Mouse (Mus musculus) regulatory T cell (primary cell): ENCODE measurements around the gene 2300003K06Rik.
"Not testable (repeated sequence)": the region's sequence is repeated elsewhere in the genome, so short reads cannot be mapped to it uniquely, and the experiment has no call there.

Source experiments
- in situ Hi-C: fragments of 300-600 bp; cut with MboI, MseI; formaldehyde crosslinking; loops from one replicate; pipeline ENCODE4 v1.15.1; 2025; ENCODE audit warnings: high pct_unique_total_duplicates

Gene 2300003K06Rik

GRCm38 (mm10) chr11:99837966-99838365 lies at the start of gene 2300003K06Rik:
Gene 2300003K06Rik, minus strand, starts transcription at chr11:99838066.
- in situ Hi-C loops = no loop called here

DNA sequence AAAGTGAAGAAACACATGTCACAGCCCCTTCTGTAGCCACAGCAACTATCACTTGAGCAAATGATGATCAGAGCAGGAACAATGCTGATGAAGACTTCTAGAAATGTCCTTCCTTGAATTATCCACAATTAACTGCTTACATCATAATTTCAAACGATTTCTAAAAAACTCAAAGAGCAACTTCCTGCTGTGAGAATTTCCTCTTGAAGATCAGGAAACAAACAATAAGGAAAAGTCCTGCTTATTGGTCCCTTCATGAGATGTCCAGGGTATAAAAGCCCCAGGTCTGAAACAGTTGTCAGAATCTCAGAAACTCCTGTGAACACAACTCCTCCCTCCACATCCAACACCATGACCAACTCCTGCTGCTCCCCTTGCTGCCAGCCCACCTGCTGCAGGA lies 41.0 kb upstream of the 2300003K06Rik start, which contains the start of gene Gm11567:
Gene Gm11567 (plus strand): TSS at position 301 of the 400 bp plus-strand sequence.
- in situ Hi-C loops = not testable (repeated sequence)

DNA sequence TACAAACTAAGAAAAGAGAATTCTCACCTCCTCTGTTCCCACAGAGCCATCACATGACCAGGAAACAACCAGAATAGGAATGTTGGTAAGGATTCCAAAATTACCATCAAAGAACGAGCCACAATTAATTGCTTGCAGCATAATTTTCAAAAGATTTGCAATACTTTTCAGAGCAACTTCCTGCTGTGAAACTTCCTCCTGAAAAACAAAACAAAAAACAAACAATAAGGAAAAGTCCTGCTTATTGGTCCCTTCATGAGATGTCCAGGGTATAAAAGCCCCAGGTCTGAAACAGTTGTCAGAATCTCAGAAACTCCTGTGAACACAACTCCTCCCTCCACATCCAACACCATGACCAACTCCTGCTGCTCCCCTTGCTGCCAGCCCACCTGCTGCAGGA lies 35.2 kb upstream of the 2300003K06Rik start, which contains the start of gene Krtap9-1:
Gene Krtap9-1 (plus strand): TSS at position 301 of the 400 bp plus-strand sequence.
- in situ Hi-C loops = not testable (repeated sequence)

GRCm38 (mm10) chr11:99864176-99864575 lies 26.3 kb upstream of the 2300003K06Rik start, which contains the start of gene Gm11559:
Gene Gm11559, plus strand, starts transcription at chr11:99864476.
- in situ Hi-C loops = not testable (repeated sequence)

DNA sequence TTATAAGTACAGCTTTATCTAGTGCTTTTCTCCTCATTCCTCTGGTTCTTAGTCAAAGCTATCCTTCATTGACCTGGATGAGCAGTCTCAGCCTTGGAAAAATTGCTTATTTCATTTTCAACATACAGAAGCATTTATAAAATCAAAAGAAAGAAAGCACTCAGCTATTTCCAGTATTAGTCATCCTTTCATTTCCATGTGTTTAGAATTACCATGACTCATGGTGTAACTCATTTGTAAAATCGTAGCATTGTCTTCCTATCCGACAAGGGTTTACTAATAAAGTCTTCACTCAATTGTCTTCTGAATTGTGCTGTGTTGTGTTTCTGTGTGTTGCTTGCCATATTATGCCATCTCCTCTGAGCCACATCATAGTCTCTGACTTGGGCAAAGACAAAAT lies 20.9 kb upstream of the 2300003K06Rik start:
- in situ Hi-C loops = no loop called here

DNA sequence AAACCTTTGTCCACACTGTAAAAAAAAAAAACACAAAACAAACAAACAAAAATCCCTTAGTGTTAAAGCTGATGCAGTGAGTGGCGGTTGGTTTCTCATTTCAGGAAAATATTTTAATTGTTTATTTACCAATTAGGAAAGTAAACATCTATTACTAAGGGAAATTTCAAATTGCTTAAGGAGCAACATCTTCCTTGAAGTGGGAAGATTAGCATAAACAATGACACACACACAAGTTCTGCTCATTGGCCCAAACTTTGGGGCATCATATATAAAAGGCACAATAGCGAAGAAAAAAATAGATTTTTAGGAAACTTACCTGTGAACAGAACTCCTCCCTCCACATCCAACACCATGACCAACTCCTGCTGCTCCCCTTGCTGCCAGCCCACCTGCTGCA lies 19.8 kb upstream of the 2300003K06Rik start, which contains the start of gene Gm11568:
Gene Gm11568 (plus strand): TSS at position 301 of the 400 bp plus-strand sequence.
- in situ Hi-C loops = no loop called here

DNA sequence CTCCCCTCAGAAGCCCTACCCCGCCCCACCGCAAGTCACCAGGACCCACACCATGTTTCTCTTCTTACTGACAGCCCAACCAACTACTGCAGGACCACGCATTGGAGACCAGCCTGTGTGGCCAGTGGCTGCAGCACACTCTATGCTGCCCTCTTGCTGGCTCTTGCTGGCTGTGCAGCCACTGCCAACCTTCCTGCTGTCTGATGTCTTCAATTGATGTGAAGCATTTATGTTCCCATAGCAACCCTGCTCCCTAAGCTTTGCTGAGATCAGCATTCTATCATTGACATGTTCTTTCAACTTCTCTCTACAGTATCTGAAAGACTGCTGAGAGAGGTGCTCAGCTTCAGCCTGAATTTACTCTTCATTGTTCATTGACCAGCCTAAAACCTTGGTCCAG lies 16.3 kb upstream of the 2300003K06Rik start:
- in situ Hi-C loops = no loop called here

DNA sequence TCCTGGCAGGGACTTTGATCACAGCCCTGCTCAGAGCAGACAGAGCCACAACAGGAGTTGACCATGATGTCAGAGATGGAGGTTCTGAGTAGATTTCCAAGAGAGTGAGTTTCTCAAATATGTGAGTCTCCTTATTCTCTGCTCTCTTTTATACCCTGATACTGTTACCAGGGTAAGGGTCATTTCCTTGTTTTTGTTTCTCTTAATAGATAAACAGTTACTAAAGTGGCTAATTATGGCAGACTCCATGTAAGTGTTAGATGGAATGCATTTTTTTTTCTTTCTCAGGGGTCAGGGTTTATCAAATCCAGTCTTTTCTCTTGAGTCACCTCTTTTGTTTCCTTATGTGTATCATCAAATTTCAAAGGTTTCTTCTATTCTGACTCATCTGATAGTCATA lies 13.6 kb upstream of the 2300003K06Rik start, which contains the start of gene Krtap4-16:
Gene Krtap4-16 (minus strand): TSS at position 101 of the 400 bp plus-strand sequence.
- in situ Hi-C loops = no loop called here

- in situ Hi-C loops = no loop called here
Observed at GRCm38 (mm10) chr11:99846746-99847145, 8.9 kb upstream of the 2300003K06Rik start.

DNA sequence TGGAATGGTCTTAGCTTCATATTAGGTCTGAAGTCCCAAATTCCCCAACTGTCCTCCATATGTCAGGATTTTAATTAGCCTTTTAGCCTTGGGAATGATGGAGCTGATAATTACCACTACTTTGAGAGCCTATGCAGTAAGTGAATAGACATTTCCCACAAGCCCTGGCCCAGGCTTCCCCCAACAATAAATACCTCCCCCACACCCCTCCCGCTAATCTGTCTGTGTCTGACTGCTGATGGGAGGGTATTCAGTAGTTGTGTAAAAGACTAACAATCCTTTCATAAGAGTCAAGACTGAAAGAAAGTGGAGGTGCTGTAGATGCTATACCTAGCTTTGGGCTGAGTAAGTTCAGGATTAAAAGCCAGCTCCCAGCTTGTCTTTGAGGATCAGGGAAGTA lies 4.3 kb upstream of the 2300003K06Rik start:
- in situ Hi-C loops = no loop called here

- in situ Hi-C loops = not testable (repeated sequence)
Observed at GRCm38 (mm10) chr11:99815566-99815965, 22.3 kb downstream of the 2300003K06Rik start, which contains the start of gene Gm11564. Gene Gm11564, minus strand, starts transcription at chr11:99815666.

DNA sequence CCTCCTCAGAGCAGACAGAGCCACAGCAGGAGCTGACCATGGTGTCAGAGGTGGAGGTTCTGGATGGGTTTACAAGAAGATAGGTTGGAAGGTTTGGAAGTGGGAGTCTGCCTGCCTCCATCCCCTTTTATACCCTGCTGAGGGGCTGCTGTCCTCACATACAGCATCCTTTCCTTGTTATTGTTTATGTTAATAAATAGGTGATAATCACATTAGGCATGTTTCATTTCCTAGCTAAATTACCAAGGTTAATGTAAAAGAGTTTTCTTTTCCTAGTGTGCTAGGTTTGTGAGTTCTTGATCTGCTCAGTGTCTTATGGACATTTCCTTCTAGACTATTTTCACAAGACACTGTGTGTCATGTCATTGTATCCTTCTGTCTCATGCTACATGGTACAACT lies 28.1 kb downstream of the 2300003K06Rik start, which contains the start of gene Krtap4-13:
Gene Krtap4-13 (minus strand): TSS at position 101 of the 400 bp plus-strand sequence.
- in situ Hi-C loops = not testable (repeated sequence)

DNA sequence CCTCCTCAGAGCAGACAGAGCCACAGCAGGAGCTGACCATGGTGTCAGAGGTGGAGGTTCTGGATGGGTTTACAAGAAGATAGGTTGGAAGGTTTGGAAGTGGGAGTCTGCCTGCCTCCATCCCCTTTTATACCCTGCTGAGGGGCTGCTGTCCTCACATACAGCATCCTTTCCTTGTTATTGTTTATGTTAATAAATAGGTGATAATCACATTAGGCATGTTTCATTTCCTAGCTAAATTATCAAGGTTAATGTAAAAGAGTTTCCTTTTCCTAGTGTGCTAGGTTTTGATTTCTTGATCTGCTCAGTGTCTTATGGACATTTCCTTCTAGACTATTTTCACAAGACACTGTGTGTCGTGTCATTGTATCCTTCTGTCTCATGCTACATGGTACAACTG lies 33.5 kb downstream of the 2300003K06Rik start, which contains the start of gene Gm11554:
Gene Gm11554 (minus strand): TSS at position 101 of the 400 bp plus-strand sequence.
- in situ Hi-C loops = not testable (repeated sequence)

GRCm38 (mm10) chr11:99798832-99799231 lies 39.0 kb downstream of the 2300003K06Rik start, which contains the start of gene Gm11569:
Gene Gm11569, minus strand, starts transcription at chr11:99798932.
- in situ Hi-C loops = not testable (repeated sequence)

DNA sequence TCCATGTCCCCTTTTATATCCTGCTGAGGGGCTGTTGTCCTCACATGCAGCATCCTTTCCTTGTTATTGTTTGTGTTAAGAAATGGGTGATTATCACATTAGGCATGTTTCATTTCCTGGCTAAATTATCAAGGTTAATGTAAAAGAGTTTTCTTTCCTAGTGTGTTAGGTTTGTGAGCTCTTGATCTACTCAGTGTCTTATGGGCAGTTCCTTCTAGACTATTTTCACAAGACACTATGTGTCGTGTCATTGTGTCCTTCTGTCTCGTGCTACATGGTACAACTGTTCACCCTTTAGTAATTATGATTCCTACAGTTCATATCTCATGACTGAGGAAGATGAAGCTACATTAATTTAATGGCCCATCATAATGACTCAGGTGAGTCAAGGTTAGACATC lies 44.5 kb downstream of the 2300003K06Rik start, which contains the start of gene Gm11596:
Gene Gm11596 (minus strand): TSS at position 101 of the 400 bp plus-strand sequence.
- in situ Hi-C loops = no loop called here
